20 mouse cellular contexts compared by ENCODE assay signal in genomic region chr1:153227096-153227495, GRCm38 (mm10). TPM values are rescaled to one million over a fixed set of nuclear protein-coding genes. Genes with fewer than 3 reads are reported as not detected.
"Had no signal": no experiment of that assay in that cellular context is flagged by ENCODE, and none has a peak within 500 bp of the region (broad histone marks: within the 10 kb centered on the region; RNA-seq: fewer than 3 reads in every experiment).

No protein-coding gene starts in this region.

- H3K27me3 ChIP-seq: kidney, embryonic 15.5 days; limb, embryonic 13.5 days; liver, embryonic 12.5 days; liver, embryonic 15.5 days; lung, embryonic 15.5 days; megakaryocyte, embryonic 14.5 days; midbrain, embryonic 13.5 days had no signal

- H3K4me3 ChIP-seq: kidney, embryonic 15.5 days; limb, embryonic 10.5 days; limb, embryonic 13.5 days; liver, embryonic 12.5 days; liver, embryonic 15.5 days; lung, embryonic 15.5 days; megakaryocyte, embryonic 14.5 days; midbrain, embryonic 10.5 days; midbrain, embryonic 13.5 days; myocyte had no signal

- H3K27ac ChIP-seq: kidney, embryonic 15.5 days; limb, embryonic 10.5 days; limb, embryonic 13.5 days; liver, embryonic 12.5 days; liver, embryonic 15.5 days; lung, embryonic 15.5 days; midbrain, embryonic 10.5 days; midbrain, embryonic 13.5 days had no signal

- H3K4me1 ChIP-seq: kidney, embryonic 15.5 days; limb, embryonic 10.5 days; limb, embryonic 13.5 days; liver, embryonic 12.5 days; liver, embryonic 15.5 days; megakaryocyte, embryonic 14.5 days; midbrain, embryonic 10.5 days; midbrain, embryonic 13.5 days had no signal

- H3K9ac ChIP-seq: kidney, embryonic 15.5 days; limb, embryonic 13.5 days; liver, embryonic 12.5 days; liver, embryonic 15.5 days; lung, embryonic 15.5 days; midbrain, embryonic 13.5 days had no signal

- H3K9me3 ChIP-seq: kidney, embryonic 15.5 days; limb, embryonic 10.5 days; limb, embryonic 13.5 days; liver, embryonic 12.5 days; liver, embryonic 15.5 days; lung, embryonic 15.5 days; megakaryocyte, embryonic 14.5 days; midbrain, embryonic 10.5 days; midbrain, embryonic 13.5 days had no signal

- DNase-seq: kidney, postnatal 10 days; kidney, postnatal 36 days; liver; lung, adult 18-20 months; lung, postnatal 10 days; lung, postnatal 36 days; thymus, adult 18-20 months; thymus, postnatal 14 days; thymus, postnatal 4 days had no signal

RNA-seq across cellular contexts. Expression of gene Lamc2, which starts 40.8 kb away (rescaled TPM):
- total RNA-seq: monocyte, adult 5-6 weeks had no signal
